Mouse (Mus musculus): Measurements from ENCODE around the gene Tmem51. TPM values are rescaled to one million over a fixed set of nuclear protein-coding genes. Genes with fewer than 3 reads are reported as not detected.

Gene Tmem51
- total RNA-seq, 4 experiments from 2014 or later = 0.22 to 0.86 (median 0.72) TPM

GRCm38 (mm10) chr4:142081631-142082283, 2.3 kb downstream of the Tmem51 start:
- DNase-seq (ENCODE audit: low spot score in 2 of 2) = peak in 1 of 2 experiments; percentile 23

- peak in 1 of 2 experiments; percentile 58 for DNase-seq (ENCODE audit: low spot score in 2 of 2)
Measured at GRCm38 (mm10) chr4:142080901-142081630, 3.0 kb downstream of the Tmem51 start.

GRCm38 (mm10) chr4:142080487-142080767, 3.7 kb downstream of the Tmem51 start:
- DNase-seq (ENCODE audit: low spot score in 2 of 2) = no peak

GRCm38 (mm10) chr4:142079629-142080486, 4.2 kb downstream of the Tmem51 start:
- DNase-seq (ENCODE audit: low spot score in 2 of 2) = no peak

- DNase-seq (ENCODE audit: low spot score in 2 of 2) = no peak
Measured at GRCm38 (mm10) chr4:142077572-142078271, 6.4 kb downstream of the Tmem51 start.

- no peak for DNase-seq (ENCODE audit: low spot score in 2 of 2)
Measured at GRCm38 (mm10) chr4:142076883-142077282, 7.2 kb downstream of the Tmem51 start.

GRCm38 (mm10) chr4:142075931-142076330, 8.2 kb downstream of the Tmem51 start:
- DNase-seq (ENCODE audit: low spot score in 2 of 2) = no peak

- no peak for DNase-seq (ENCODE audit: low spot score in 2 of 2)
Measured at GRCm38 (mm10) chr4:142074060-142074732, 9.9 kb downstream of the Tmem51 start.

GRCm38 (mm10) chr4:142071243-142071991, 12.7 kb downstream of the Tmem51 start:
- no peak for DNase-seq (ENCODE audit: low spot score in 2 of 2)

- no peak for DNase-seq (ENCODE audit: low spot score in 2 of 2)
Measured at GRCm38 (mm10) chr4:142070840-142071239, 13.3 kb downstream of the Tmem51 start.

- DNase-seq (ENCODE audit: low spot score in 2 of 2) = no peak
Measured at GRCm38 (mm10) chr4:142068899-142069812, 14.9 kb downstream of the Tmem51 start.

GRCm38 (mm10) chr4:142066576-142066975, 17.5 kb downstream of the Tmem51 start:
- no peak for DNase-seq (ENCODE audit: low spot score in 2 of 2)

GRCm38 (mm10) chr4:142065835-142066234, 18.3 kb downstream of the Tmem51 start:
- no peak for DNase-seq (ENCODE audit: low spot score in 2 of 2)

- no peak for DNase-seq (ENCODE audit: low spot score in 2 of 2)
Measured at GRCm38 (mm10) chr4:142065270-142065669, 18.8 kb downstream of the Tmem51 start.

GRCm38 (mm10) chr4:142064582-142065228, 19.4 kb downstream of the Tmem51 start:
- no peak for DNase-seq (ENCODE audit: low spot score in 2 of 2)

- DNase-seq (ENCODE audit: low spot score in 2 of 2) = no peak
Measured at GRCm38 (mm10) chr4:142063057-142063534, 21.0 kb downstream of the Tmem51 start.

- DNase-seq (ENCODE audit: low spot score in 2 of 2) = no peak
Measured at GRCm38 (mm10) chr4:142061485-142062240, 22.4 kb downstream of the Tmem51 start.
